Mouse (Mus musculus): Measurements from ENCODE around the gene Ykt6.
A peak's percentile ranks its signal among the peaks of the same experiment; 100 is the strongest.

Gene Ykt6

DNA sequence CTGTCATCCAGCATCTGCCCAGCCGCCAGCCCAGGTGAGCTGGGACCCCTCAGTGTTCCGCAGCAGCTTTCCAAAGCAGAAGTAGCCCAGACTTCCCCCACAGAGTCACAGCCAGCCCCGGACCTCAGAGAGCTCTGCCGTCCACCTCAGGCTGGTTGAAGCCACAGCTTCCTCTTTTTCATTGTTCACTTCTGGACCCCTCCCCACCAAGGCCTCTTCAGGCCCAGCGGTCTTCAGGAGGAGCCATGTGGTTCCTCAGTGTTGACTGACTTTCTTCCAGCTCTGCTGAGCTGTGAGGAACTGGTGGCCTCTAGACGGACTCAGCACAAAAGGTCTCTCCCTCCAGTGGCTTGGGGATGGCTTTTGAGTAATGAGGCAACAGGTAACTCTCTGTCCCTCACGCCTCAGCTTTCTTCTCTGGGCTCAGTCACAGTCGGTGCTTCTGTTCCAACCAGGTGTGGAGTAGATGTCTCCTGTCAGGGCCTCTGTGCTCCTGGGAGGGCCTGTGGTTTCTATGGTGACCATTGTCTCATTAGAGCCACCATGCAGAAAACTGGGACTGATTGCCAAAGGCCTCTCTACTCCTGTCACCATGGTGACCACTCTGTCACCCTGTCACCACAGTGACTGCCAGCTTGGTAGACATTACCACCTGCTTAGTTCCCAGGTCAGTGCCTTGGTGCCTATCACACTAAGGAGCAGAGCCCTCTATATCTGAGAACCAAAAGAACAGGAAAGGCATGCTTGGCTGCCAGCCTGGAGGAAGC lies 5.7 kb upstream of the Ykt6 start, which contains the start of gene Gck:
TSS of gene Gck (minus strand) at position 496 of the 767 bp plus-strand sequence.
- DNase-seq = no peak

DNA sequence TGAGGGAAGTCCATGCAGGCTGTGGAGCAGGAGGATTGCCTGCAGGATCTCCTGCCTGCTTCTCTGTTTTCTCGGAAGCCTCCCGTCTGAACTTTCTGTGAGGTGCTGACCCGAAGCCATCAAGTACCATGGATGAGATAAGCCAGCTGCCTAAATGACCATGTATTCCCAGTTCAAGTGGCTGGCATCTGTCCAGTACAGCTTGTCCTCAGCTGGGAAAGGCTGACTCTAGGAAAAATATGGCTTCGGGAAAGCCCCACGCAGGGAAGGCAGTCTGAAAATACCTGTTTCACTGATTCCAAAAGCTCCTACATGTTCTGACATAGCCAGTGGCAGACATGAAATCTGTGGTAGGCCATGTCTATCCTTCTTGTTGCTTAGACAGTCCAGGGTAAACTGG lies 3.0 kb upstream of the Ykt6 start:
- DNase-seq = peak; percentile 79

DNA sequence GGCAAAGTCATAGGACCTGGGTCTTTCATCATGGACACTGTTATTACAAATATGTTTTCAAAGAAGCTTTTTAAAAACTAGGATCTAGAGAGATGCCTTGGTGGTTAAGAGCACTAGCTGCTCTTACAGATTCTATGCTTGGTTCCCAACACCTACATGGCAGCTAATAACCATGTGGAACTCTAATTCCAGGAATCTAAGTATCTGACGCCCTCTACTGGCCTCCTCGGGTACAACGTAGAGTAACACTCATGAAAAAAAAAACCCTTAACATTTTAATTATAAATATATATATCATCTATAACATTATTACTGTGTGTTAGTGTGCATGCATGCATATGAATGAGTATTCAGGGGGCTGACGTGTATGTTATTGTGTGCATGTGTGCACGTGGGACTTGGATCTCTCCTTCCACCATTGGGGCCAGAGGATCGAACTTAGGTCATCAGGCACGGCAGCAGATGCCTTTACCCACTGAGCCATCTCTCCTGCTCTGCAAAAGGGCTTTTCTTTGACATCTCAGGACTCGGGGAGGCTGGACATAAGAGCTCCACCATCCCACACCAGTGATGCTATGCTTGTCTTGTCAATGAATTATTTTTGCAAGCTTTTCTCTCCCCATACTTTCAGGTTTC lies 2.2 kb upstream of the Ykt6 start:
- peak; percentile 53 for DNase-seq

DNA sequence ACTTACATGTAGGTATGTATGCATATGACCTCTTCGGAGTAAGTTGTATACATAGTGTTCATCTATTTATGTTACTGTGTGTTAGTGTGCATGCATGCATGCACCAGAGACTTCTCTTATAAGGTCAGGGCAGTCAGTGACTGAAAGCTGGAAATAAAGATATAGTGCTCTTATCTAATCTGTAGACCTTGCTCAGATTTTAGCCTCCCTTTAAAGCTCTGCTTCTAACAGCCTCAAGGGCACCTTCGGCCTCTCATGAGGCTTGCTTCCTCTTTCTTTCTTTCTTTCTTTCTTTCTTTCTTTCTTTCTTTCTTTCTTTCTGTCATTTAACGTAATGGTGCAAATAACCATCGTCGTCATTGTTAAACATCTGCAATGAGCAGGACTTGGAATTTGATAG lies 1.1 kb upstream of the Ykt6 start:
- DNase-seq = no peak

DNA sequence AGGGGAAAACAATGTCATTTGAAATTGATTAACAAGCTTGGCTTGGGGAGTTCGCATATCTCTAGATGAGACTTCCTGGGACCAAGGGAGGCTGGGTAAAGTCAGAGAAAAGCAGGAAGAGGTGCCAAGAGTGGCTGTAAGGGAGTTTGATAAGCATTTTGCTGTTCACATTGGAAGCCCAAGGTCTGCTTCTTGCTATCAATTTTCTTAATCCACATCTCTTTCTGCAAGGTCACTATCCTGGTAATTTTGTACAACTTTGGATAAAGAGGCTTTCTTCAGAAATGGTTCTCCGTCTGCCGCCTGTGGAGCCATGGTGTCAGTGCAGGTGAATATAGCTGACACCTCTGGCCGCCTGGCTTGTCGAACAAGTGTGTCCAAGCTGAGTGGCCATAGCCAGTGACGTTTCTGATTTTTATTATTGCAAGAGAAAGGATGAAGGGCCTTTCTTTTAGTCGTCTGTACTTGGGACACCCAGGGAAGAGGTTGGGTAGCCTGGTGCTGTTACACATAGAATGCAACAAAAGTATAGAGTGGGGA lies 458 bp upstream of the Ykt6 start:
- DNase-seq = peak; percentile 67

DNA sequence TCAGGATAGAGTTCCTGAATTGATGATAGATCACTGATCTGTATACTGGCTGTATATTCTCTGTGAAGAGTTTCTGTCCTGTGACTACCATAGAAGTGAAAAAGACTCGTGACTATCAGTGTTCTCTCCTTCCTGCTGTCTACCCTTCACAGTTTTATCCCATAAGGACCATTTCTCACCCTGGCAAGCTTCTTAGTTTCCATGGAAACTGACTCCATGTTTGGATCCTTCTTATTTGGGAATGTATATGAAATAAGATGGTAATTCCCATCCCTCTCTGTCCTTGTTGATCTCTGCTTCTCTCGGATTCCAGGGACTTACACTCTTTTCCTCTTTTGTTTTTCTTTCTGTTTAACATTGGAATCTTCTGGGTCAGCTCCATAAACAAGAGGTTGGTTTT lies 4.6 kb downstream of the Ykt6 start:
- no peak for DNase-seq

DNA sequence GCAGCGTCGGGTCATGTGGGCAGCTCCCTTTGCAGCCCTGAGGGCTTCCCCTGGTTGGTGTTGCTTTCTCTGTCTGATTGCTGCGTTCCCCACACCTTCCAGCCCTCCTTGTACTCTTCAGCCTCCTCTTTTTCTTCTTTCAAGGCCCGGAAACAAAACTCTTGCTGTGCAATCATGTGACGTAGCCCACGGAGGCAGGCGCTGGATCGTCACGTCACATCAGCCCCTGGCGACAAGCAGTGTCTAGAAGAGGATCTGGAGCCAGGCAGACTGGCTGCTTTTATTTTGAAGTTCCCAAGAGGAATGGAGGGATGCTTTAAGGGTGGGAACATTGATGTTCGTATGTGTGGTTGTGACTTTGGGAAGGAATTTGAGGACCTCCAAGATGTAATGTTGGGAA lies 10.4 kb downstream of the Ykt6 start:
- DNase-seq = no peak

DNA sequence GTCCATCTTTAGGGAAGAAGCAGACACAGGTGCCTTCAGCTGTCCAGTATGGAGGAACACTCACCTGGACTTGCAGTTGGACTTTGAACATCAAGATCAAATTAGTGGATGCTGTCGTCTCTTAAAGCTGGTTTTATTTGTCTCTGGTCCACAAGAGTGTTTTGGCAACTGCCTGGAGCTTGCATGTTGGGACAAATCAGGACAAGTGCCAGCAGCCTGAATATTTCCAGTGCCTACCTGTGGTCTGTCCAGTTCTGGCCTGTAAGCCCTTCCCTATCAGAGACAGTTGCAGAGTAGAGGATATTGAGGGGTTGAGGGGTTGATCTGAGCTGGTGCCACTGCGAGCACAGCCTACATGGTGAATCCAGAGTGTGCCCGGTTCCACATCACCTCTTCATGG lies 11.3 kb downstream of the Ykt6 start:
- DNase-seq = no peak

DNA sequence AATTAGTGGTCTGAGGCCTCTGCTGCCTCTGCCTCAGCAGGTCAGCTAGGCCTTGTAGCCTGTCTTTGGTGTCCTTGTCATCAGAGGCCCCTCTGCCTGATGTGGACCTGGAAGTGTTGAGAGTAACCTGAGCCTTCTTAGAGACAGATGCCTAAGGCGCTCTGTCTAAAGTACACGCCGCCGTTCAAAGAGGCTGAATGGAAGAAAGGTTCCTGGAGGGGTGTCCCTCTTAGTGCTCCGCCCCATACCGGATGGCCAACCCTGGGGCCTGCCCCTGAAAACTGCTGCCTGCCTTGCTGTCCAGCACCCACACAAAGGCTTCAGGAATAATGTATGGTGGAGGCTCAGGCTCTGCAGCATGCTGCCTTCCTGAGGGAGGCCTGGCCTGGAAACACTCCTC lies 12.7 kb downstream of the Ykt6 start:
- no peak for DNase-seq

DNA sequence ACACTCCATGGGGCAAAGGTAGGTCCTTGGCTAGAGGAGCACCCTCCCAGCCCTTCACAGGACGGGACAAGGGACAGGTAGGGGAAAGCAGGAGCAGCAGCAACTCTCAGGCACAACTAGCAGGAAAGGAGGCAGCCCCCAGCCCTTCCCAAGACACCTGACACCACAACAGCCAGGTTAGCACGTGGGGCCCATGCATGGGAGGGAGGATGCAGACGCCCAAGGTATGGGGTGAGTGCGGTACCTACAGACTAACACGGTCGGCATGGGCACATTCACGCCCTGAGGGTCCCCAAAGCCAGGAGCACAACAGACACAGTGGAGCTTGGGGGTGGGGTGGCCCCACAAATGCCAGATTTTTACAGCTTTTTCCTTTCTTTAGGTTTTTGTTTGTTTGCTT lies 15.7 kb downstream of the Ykt6 start:
- no peak for DNase-seq

DNA sequence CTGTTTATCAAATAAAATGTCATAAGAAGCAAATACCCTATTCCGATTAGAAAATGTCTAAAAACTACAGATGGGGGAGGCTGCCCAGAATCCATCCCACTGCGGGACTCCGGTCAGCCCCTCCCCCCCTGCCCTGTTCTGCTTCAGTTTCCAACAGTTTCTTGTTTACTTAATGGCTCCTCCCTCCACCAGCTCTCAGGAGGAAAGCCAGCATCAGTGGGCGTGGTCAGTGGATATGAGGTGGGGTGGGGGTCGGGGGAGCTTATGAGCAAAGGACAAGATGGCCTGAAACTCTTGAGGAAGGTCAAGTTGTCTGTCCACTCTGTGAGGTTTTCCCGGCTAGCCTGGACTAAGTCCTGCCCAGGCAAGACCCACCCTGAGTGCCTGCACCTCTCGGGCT lies 17.7 kb downstream of the Ykt6 start:
- peak; percentile 36 for DNase-seq

DNA sequence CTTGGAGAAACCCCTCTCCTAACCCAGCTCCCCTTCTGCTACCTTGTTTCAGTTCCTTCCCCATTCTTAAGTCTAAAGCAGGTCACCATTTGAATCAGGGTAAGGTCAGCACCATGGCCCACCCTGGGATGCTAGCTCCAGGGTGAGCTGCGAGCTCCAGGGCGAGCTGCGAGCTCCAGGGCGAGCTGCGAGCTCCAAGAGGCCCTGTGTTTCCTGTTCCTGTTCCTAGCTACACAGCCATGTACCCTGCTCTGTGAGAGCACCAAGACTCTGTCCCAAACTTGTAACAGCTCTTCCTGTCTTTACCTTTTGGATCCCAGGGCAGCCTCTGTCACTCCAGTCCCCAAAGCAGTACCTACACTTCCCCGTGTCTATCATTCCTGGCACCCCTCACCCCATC lies 18.6 kb downstream of the Ykt6 start:
- no peak for DNase-seq

DNA sequence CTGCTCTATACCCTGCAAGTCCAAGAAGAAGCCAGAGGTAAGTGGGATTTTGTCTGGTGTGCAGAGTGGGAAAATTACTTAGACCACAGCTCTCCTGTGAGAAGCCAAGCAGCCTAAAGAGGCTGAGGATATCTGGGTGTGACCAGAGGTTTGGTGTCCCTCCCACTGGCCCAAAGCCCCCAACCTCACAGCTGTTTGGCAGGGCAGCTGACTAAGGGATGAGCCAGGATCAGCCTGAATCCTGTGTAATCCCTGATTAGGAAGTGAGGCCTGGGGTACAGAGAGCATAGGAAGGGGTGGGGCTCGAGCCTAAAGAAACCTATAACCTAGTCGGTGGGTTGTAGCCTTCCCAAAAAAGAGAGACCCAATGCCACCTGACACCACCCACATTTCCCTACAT lies 19.6 kb downstream of the Ykt6 start:
- DNase-seq = no peak

DNA sequence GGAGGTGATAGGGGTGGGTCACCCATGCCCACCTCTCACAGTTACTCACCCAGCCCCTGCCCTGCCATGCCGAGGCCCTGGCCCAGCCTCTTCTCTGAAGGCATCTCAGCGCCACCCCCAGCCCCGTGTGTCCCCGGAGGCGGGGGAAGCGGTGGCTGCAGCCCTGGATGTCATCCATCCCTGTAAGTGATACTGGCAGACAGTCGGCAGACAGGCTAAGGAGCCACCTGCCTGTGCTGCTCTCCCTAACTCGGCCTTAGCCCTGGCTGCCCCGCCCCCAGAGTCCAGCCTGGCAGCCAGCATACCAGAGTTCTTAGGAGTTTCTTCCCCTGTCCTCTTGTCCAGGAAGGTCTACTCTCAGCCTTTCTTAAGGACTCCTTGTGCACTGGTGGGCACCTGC lies 20.6 kb downstream of the Ykt6 start:
- DNase-seq = no peak

DNA sequence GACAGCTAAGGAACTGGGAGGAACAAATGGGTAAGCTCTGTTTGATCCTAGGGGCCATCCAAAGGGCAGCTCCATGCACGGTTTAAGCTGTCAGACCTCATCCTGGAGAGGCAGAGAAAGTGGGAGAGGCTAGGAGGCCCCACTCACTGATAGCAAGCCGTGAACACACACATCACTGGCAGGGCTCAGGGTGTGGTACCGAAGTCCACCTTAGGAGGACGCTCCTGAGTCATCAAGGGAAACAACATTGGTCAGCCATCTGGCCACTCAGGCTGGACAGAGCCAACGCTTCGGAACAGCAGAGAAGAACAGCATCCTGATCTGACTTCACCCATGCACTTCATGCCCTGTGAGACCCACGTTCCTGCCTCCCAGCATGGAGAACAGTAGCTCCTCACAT lies 23.6 kb downstream of the Ykt6 start:
- DNase-seq = no peak

DNA sequence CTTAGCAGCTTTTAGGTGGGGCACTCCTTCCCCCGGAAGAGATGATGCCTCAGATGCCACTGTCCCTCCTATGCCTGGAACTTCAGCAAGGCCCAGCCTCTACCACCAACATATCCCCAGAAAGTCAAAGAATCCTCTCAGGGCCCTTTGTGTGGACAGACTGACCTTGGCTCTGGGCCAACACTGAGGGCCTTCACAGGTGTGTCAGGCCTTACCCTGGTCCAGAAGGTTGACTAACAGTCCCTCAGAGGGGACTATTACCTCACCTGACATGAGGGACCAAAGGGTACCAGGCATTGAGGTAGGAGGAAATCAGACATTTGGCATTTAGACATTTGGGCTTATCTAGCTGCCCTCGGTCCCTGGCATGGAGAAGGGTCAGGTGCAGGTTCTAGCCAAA lies 24.6 kb downstream of the Ykt6 start:
- no peak for DNase-seq

DNA sequence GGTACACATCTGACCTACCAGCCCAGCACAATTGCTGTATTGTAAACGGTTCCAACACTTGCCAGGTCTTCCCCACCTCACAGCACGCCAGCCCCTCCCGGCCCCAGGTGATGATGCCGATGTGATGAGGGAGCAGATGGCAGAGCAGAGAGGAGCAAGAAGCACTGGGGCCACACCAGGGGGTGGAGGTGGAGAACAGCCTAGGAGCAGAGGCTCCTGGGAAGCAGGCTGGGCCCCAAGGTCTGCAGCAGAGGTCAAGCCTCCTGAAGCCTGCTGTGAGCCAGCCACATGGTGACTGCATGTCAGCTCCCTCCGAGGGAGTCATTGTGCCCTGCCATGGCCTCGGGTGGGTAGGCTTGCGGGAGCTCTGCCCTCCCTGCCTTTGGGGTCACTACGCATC lies 25.1 kb downstream of the Ykt6 start:
- DNase-seq = no peak

DNA sequence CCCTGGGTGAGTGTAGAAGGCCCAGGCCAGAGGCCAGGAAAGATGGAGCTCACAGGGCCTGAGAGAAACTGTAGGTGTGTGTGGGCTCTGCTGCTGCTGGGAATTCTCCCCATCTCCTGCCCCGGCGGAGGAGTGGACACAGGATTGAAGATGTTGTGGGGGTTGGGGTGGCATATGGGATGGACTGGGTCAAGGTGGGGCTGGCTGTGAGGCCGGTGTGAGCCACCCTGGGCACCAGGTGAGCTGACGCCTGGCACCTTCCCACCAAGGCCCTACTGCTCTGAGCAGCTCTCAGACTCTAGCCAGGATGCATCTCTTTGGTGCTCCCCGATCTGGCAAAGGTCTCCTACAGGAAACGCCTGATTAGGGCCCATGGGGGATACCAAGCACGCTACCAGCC lies 25.8 kb downstream of the Ykt6 start:
- no peak for DNase-seq

DNA sequence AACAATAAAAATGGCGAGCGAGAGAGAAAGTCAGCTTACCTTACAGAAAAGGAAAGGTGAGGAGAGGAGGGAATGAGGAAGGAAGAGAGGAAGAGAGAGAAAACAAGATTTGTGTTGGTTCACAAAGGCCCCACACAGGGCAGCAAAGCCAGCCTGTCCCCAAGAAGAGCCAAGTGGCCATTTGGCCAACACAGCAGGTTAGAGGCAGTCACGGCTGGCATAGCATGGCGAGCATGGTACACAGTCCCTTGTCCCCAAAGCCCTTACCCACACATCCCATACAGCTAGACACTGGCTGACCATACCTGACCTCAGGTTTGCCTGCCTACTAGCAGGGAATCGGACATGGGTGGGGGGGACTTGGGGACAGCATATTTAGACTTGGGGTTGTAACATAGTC lies 28.1 kb downstream of the Ykt6 start:
- DNase-seq = no peak

DNA sequence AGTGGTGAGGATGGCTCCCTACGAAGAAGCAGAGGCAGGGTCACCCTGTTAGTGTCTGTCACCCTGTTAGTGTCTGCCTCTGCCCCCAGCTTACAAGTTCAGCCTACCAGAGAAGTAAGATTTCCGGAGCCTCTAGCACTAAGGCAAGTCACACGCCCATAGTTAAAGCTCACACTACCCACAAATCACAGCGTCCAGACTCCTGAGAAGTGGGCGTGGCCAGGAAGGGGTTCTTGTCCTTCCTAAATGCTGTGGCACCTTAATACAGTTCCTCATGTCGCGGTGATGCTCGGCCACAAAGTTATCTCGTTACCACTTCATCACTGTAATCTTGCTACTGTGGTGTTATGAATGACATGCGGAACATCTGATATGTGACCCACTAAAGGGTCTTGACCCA lies 32.6 kb downstream of the Ykt6 start:
- no peak for DNase-seq

DNA sequence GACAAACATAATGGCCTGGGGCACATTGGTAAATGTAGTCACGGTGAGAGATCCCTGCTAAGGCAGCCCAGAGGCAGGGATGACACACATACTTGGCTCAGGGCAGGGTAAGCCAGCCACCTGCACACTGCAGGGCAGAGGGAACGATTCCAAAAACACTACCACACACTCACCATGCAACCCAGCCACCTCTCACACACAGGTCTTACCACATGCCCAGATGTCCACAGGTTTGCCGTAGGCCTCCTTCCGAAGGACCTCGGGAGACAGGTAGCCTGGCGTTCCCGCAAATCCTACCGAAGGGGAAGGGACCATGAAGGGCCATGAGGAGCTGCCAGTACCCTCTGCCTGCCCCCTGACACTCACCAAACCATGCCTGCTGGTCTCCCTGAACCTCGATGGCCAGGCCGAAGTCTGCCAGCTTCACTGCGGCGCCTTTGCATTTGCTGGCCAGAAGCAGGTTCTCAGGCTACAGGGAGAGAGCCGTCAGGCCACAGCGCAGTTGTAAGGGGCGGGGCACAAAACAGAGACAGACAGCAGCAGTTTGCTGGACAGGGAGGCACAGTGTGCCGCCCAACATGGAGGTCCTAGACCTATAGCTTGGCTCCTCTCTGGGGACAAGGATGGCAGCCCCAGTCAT lies 34.6 kb downstream of the Ykt6 start:
- DNase-seq = no peak

DNA sequence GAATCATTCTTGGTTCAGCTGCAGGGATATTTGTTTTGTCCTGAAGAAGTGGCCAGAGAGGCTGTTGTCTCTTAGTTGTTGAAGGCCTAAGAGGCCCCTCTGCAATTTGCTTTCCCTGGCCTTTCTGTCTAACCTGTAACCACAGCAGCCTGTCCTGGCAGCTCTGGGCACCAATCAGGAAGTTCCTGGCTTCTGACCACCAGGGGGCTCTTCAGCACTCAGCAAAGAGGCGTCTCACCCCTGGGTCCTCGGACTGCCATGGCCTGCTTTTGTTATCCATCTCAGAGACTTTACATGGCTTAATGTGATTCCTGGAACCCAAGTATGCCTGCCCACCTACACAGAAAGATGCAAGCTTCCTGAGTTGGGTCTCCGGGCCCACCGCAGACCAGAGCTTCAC lies 35.4 kb downstream of the Ykt6 start:
- peak; percentile 70 for DNase-seq

DNA sequence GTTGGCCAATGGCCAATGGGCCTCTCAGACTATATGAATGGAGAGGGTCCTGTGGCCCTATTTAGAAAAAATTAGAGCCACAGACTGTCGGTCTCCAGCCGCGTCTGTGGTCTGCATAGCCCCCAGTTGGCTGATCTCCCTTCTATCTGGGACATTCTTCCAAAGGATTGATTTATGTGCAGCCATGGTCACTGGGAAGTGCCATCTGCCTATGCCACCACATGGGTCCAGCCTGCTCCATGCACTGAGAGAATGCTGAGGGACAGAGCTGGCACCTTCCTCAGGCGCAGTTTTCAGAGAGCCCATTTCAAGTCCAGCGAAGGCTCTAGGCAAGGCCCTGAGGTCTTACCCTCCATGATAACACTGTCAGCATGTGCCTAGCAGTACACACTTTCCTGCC lies 38.7 kb downstream of the Ykt6 start:
- DNase-seq = no peak

DNA sequence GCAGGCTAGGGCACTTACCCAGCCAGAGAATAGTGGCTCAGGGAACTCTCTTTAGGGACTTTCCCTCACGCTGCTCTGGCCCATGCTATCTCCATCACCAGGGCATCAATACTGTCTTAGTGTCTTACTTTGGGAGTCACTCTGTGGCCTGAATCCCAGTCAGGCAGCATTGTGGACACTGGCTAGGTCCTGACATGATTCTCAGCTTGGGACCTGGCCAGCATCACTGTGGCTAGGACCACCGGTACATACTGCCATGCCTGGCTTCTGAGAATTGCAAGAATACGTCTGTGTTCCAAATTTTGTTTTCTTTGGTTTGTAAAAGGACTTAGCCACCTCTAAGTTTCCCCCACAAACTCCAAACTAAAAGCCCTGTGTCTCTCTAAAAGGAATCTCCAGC lies 39.4 kb downstream of the Ykt6 start:
- DNase-seq = no peak

Measured in lung, postnatal 10 days (tissue).